ENCODE assay signal across 10 mouse cellular contexts in genomic region chr9:42052713-42053356, GRCm38 (mm10).
DNase-seq lines count a peak whose midpoint lies in the region; ATAC-seq and TF ChIP-seq lines count a peak whose summit lies in the region.
"Had no signal": no experiment of that assay in that cellular context is flagged by ENCODE, and none has a peak within 500 bp of the region (broad histone marks: within the 10 kb centered on the region; RNA-seq: fewer than 3 reads in every experiment).

No protein-coding gene starts in this region.

- no peak for TF ChIP-seq POLR2A in lung, adult 2 months (IDR thresholded peaks at IDR 0.05; ENCODE audit: borderline replicate concordance, extremely low read depth, low read depth, low read length)

- peak; percentile 45 for DNase-seq in kidney, postnatal 0 days (ENCODE audit: low spot score)
- DNase-seq in adrenal gland, postnatal 10 days, result peak; percentile 73
- peak; percentile 42 for DNase-seq in lung, adult 2 months
- DNase-seq in left cerebral cortex, adult 2 months (ENCODE audit: extremely low spot score in 1 of 2, low spot score in 2 of 2), result no peak
- no peak for DNase-seq in neural tube, embryonic 10.5 days (ENCODE audit: extremely low spot score, low spot score)

- H3K9me3 ChIP-seq in kidney, postnatal 0 days (replicated peaks; ENCODE audit: low read length), result no peaks in the 10 kb centered on the region
- H3K9me3 ChIP-seq in kidney, embryonic 16.5 days (ENCODE audit: low read length), result no peaks in the 10 kb centered on the region
- H3K9me3 ChIP-seq in embryonic facial prominence, embryonic 13.5 days, result 0 out of 2 replicates have a peak, but pooled peaks cover 3% of the 10 kb centered on the region
- H3K9me3 ChIP-seq in neural tube, embryonic 15.5 days (replicated peaks), result no peaks in the 10 kb centered on the region
- H3K9me3 ChIP-seq: limb, embryonic 13.5 days; neural tube, embryonic 12.5 days had no signal

- no peak overlapping the region for H3K4me2 ChIP-seq in kidney, postnatal 0 days (ENCODE audit: low read length)
- H3K4me2 ChIP-seq in kidney, embryonic 16.5 days (replicated peaks; ENCODE audit: low read depth, low read length), result no peak overlapping the region
- H3K4me2 ChIP-seq in embryonic facial prominence, embryonic 13.5 days, result no peak overlapping the region
- no peak overlapping the region for H3K4me2 ChIP-seq in neural tube, embryonic 15.5 days
- H3K4me2 ChIP-seq: limb, embryonic 13.5 days; neural tube, embryonic 12.5 days had no signal

- H3K36me3 ChIP-seq in kidney, postnatal 0 days (ENCODE audit: insufficient read depth, low read length), result no peaks in the 10 kb centered on the region
- no peaks in the 10 kb centered on the region for H3K36me3 ChIP-seq in kidney, embryonic 16.5 days (ENCODE audit: insufficient read depth, low read length)
- 0 out of 2 replicates have a peak, but pooled peaks cover 10% of the 10 kb centered on the region for H3K36me3 ChIP-seq in embryonic facial prominence, embryonic 13.5 days
- H3K36me3 ChIP-seq in neural tube, embryonic 15.5 days, result peaks cover 2% of the 10 kb centered on the region; the same call in 1 of the 2 replicates
- H3K36me3 ChIP-seq: limb, embryonic 13.5 days; neural tube, embryonic 12.5 days had no signal

- no peaks in the 10 kb centered on the region for H3K4me1 ChIP-seq in kidney, postnatal 0 days (replicated peaks; ENCODE audit: insufficient read depth, low read length)
- peaks cover 20% of the 10 kb centered on the region for H3K4me1 ChIP-seq in kidney, embryonic 16.5 days (ENCODE audit: insufficient read depth, low read length)
- H3K4me1 ChIP-seq in embryonic facial prominence, embryonic 13.5 days, result peaks cover 32% of the 10 kb centered on the region
- peaks cover 3% of the 10 kb centered on the region for H3K4me1 ChIP-seq in lung, adult 2 months (ENCODE audit: control insufficient read depth, insufficient read depth, low read length)
- peaks cover 29% of the 10 kb centered on the region for H3K4me1 ChIP-seq in neural tube, embryonic 15.5 days
- H3K4me1 ChIP-seq: neural tube, embryonic 12.5 days had no signal

- ATAC-seq in kidney, postnatal 0 days (replicated peaks; ENCODE audit: low FRiP score, low read depth), result no peak
- no peak for ATAC-seq in kidney, embryonic 16.5 days (ENCODE audit: low FRiP score, low TSS enrichment)
- no peak for ATAC-seq in embryonic facial prominence, embryonic 13.5 days (ENCODE audit: insufficient number of reproducible peaks, insufficient read depth, low FRiP score, low TSS enrichment, low read depth)
- no peak for ATAC-seq in neural tube, embryonic 15.5 days (ENCODE audit: low FRiP score)

- H3K4me3 ChIP-seq in kidney, postnatal 0 days (replicated peaks; ENCODE audit: low read depth, low read length), result no peak overlapping the region
- H3K4me3 ChIP-seq in kidney, embryonic 16.5 days (ENCODE audit: low read length), result no peak overlapping the region
- no peak overlapping the region for H3K4me3 ChIP-seq in embryonic facial prominence, embryonic 13.5 days
- no peak overlapping the region for H3K4me3 ChIP-seq in lung, adult 2 months (replicated peaks; ENCODE audit: extremely low read depth, low read depth, low read length)
- no peak overlapping the region for H3K4me3 ChIP-seq in left cerebral cortex, adult 2 months
- no peak overlapping the region for H3K4me3 ChIP-seq in neural tube, embryonic 15.5 days (replicated peaks)
- H3K4me3 ChIP-seq: limb, embryonic 13.5 days; neural tube, embryonic 12.5 days had no signal

- intact Hi-C loops in left cerebral cortex, adult 2 months (cut with DNase I), result no loop called here

- H3K27me3 ChIP-seq in kidney, postnatal 0 days (ENCODE audit: insufficient read depth, low read length), result no peaks in the 10 kb centered on the region
- H3K27me3 ChIP-seq in kidney, embryonic 16.5 days (ENCODE audit: insufficient read depth, low read length), result no peaks in the 10 kb centered on the region
- no peaks in the 10 kb centered on the region; the same call in 1 of the 2 replicates for H3K27me3 ChIP-seq in embryonic facial prominence, embryonic 13.5 days
- no peaks in the 10 kb centered on the region for H3K27me3 ChIP-seq in neural tube, embryonic 15.5 days (replicated peaks)
- H3K27me3 ChIP-seq: limb, embryonic 13.5 days; neural tube, embryonic 12.5 days had no signal

- H3K27ac ChIP-seq in kidney, postnatal 0 days, result no peak overlapping the region
- H3K27ac ChIP-seq in kidney, embryonic 16.5 days (ENCODE audit: low read length), result no peak overlapping the region
- H3K27ac ChIP-seq in embryonic facial prominence, embryonic 13.5 days, result peak overlapping the region; percentile 67
- no peak overlapping the region for H3K27ac ChIP-seq in left cerebral cortex, adult 2 months
- H3K27ac ChIP-seq in neural tube, embryonic 15.5 days (replicated peaks), result no peak overlapping the region
- H3K27ac ChIP-seq: limb, embryonic 13.5 days; neural tube, embryonic 12.5 days had no signal

- H3K9ac ChIP-seq in kidney, postnatal 0 days (ENCODE audit: low read depth, low read length), result no peak overlapping the region; the same call in 1 of the 2 replicates
- H3K9ac ChIP-seq in kidney, embryonic 16.5 days (replicated peaks; ENCODE audit: low read length), result no peak overlapping the region
- no peak overlapping the region for H3K9ac ChIP-seq in embryonic facial prominence, embryonic 13.5 days
- H3K9ac ChIP-seq in neural tube, embryonic 15.5 days (replicated peaks), result no peak overlapping the region
- H3K9ac ChIP-seq: limb, embryonic 13.5 days; neural tube, embryonic 12.5 days had no signal

- TF ChIP-seq CTCF in kidney, postnatal 0 days (IDR thresholded peaks at IDR 0.05; ENCODE audit: low read depth), result no peak
- no peak for TF ChIP-seq CTCF in lung, adult 2 months (IDR thresholded peaks at IDR 0.05; ENCODE audit: insufficient read depth, low read length)
- no peak for TF ChIP-seq CTCF in left cerebral cortex, adult 2 months (IDR thresholded peaks at IDR 0.05)

- 43% methylated on average over 12 of the region's 12 CpGs for WGBS in kidney, postnatal 0 days
- 34% methylated on average over 12 of the region's 12 CpGs for WGBS in kidney, embryonic 16.5 days
- 28% methylated on average over 12 of the region's 12 CpGs for WGBS in embryonic facial prominence, embryonic 13.5 days
- 36% methylated on average over 12 of the region's 12 CpGs for WGBS in lung, adult 2 months
- WGBS in neural tube, embryonic 15.5 days, result 73% methylated on average over 12 of the region's 12 CpGs

Comparison
In these comparisons a context has a peak if more than half of its experiments do, and no peak if none do; other contexts are left out.
1. DNase-seq: peak in kidney, postnatal 0 days (single experiment), adrenal gland, postnatal 10 days (single experiment) and lung, adult 2 months (single experiment); none in left cerebral cortex, adult 2 months (0 of 2) and neural tube, embryonic 10.5 days (single experiment).